Mouse (Mus musculus): ENCODE measurements around the gene Csf2ra.
"Not testable (repeated sequence)": the region's sequence is repeated elsewhere in the genome, so short reads cannot be mapped to it uniquely, and the experiment has no call there.

Gene Csf2ra

DNA sequence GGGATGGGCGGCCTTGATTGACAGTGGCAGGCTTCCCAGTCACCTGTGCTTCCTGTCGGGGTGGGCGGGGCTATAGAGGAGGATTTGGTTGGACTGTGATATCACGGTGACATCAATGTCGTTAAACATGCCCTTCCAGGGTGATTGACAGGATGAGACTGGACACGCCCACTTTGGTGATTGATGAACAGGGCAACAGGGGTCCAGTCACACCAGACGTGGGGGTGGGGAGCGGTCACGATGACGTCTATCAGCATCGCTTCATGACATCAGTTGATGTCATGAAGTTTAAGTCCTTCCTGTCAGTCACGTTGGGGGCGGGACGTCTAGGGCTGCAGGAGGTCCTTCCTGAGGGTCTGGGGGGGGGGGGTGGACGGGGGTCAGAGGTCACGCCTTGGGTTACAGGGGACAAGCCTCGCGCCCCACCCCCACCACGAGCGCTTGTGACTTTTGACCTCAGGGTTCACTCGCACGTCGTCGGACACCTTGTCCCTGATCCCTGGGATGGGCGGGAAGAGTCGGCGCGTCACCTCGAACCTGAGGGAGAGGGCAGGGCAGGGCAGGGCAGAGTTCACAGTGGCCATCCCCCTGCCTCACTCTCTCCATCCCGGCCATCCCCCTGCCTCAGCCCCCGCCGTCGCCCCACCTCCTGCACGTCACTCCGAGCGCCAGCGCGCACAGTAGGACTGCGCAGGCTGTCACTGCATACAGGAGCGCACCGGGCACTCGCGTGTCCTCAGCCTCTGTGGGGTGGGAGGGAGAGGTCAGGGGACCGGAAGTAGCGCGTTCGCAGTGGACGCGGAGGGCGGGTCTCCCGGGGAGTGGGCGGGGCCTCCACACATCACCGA is 3.3 kb downstream of the Csf2ra start:
- DNase-seq = peak; percentile 90

DNA sequence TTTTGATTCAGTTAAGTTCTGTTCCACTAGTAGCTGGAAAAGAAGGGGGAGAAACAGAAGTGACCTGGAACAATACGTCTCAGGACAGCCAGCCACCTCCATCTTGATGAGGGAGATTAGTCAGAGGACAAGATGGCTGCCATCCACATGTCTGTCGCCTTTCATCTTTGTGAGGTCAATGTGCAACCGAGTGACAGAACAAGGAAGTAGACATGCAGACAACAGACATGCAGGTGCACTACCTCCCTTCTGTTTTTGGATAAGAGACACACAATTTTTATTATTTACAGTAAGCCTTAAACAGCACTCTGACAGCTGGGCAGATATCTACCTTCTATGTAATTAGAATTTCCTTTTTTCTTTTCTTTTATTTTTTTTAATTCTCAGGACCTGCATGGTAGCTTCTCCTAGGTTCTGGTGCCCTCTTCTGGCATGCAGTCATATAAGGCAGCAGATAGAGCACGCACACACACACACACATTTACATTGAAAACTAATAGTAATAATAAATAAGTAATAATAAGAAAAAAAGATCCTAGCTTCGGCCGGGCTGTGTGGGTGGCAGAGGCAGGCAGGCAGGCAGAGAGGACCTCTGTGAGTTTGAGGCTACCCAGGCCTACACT is 4.4 kb downstream of the Csf2ra start:
- peak; percentile 37 for DNase-seq

DNA sequence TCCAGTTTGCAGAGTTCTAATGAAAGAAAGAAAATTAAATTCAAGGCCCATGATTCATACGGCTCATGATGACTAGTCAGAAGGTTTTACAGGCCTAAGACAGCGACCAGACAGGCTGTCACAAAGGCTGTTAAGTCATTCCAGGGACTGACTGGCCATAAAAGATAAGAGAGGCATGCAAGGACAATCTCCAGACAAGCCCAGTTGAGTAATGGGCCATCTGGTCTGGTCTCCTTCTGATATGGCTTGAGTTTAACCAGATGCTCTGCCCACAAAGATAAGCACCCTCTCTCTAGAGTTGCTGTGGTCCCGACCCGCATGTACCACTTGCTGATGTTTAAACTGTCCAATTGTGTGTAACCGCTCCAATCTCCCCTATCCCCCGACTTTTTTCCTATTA is 20.7 kb downstream of the Csf2ra start:
- DNase-seq = not testable (repeated sequence)

DNA sequence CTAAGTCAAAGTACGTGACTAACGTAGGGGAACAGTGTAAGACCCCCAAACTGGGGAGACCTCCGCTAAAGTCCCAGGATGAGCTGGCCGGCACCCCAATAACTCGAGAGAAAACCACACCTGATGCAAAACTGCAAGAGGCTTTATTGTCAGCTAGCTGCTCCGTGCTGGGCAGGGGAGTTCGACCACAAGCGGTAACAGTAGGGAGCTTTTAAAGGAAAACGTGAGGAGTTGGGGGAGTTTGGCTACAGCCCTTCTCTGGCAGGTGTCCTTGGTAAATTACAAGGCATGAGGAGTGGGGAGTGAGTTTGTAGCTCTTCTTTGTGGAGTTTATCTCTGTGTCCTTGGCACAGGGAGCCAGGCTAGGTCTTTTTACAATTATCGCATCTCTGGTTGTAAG is 28.4 kb downstream of the Csf2ra start:
- no peak for DNase-seq

GRCm38 (mm10) chr19:61199316-61199715 is 28.9 kb downstream of the Csf2ra start:
- DNase-seq = peak; percentile 99

DNA sequence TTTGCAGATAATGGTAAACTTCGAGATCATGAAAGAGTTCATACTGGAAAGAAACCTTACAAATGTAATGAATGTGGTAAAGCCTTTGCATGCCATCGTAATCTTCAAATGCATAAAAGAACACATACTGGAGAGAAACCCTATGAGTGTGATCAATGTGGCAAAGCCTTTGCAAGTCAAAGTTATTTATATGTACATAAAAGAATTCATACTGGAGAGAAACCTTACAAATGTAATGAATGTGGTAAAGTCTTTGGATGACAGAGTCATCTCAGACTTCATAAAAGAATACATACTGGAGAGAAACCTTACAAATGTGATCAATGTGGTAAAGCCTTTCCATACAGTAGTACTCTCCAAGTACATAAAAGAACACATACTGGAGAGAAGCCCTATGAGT is 44.6 kb downstream of the Csf2ra start, which contains the start of gene Gm6020:
Gene Gm6020, plus strand, starts transcription at position 301 of the 400 bp plus-strand sequence.
- DNase-seq = not testable (repeated sequence)

- no peak for DNase-seq
Observed at GRCm38 (mm10) chr19:61175756-61176324, 52.4 kb downstream of the Csf2ra start, which contains the start of gene Gm7102. Gene Gm7102 (minus strand): TSS chr19:61176309.
